Mouse (Mus musculus) brown adipose tissue, adult 24 weeks (tissue): Measurements from ENCODE around the gene Sv2b. TPM values are rescaled to one million over a fixed set of nuclear protein-coding genes. Genes with fewer than 3 reads are reported as not detected.

Experiments used
- H3K27ac ChIP-seq: fragments of 200-500 bp; replicated peaks from 2 replicates; pipeline ENCODE4 v1.5.1; 2012; ENCODE audit warnings: low read depth, mild to moderate bottlenecking, low read length
- H3K4me1 ChIP-seq: fragments of 200-500 bp; 2 replicates; pipeline ENCODE4 v1.6.1; 2012; ENCODE audit warnings: low read length, mixed read lengths; ENCODE audit not compliant: control insufficient read depth, insufficient read depth, insufficient read length
- H3K4me3 ChIP-seq: fragments of 200-500 bp; 2 replicates; pipeline ENCODE4 v1.5.1; 2012; ENCODE audit warnings: low read depth, mild to moderate bottlenecking, low read length, moderate library complexity; ENCODE audit not compliant: insufficient read depth
- polyA plus RNA-seq: library from polyadenylated mRNA; stranded (reverse); fragments of >200 nt; gene quantifications from 2 replicates; pipeline ENCODE4 v1.2.4, GENCODE M21; 2012; ENCODE audit not compliant: missing spikeins, insufficient read depth, insufficient read length

Sv2b gene
- polyA plus RNA-seq, 1 experiment: not detected

DNA sequence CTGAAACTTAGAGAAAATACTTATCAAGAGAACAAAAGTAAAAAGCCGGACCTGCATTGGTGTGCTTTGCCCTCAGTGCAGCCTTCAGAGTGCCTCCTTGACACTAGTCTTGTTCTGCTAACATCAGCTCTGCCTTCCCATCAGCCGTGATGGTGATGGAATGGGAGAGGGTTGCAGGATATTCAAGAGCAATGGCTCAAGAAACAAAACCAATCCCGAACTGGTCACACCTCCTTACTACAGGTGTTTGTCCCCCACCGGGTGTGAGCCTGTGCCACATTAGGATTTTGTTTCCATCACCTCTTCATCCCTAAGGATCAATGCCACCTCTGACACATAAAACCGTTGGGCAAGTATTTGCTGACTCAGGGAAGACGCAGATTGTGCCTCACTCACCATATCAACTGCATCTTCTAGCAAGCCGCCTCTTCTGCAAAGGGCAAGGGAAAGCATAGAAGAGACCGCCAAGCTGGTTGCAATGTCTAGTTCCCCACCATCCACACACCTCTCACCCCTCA lies 1.4 kb downstream of the Sv2b start:
- H3K4me3 ChIP-seq: no peak overlapping the region

GRCm38 (mm10) chr7:75305901-75306465 lies 3.1 kb downstream of the Sv2b start:
- Histone ChIP-seq H3K27ac (no peak overlapping the region), H3K4me1 (no peaks in the 10 kb centered on the region), H3K4me3 (no peak overlapping the region)

More for the DNA sequence above, 1.4 kb downstream of the Sv2b start:
- Histone ChIP-seq H3K4me1 (no peaks in the 10 kb centered on the region), H3K27ac (no peak overlapping the region)

- no peak overlapping the region for H3K4me3 ChIP-seq
Measured at GRCm38 (mm10) chr7:75302523-75303215, 6.4 kb downstream of the Sv2b start.

GRCm38 (mm10) chr7:75299245-75299644 lies 9.8 kb downstream of the Sv2b start:
- no peaks in the 10 kb centered on the region for H3K4me1 ChIP-seq
- H3K27ac ChIP-seq: no peak overlapping the region
- H3K4me3 ChIP-seq: no peak overlapping the region

More at GRCm38 (mm10) chr7:75302523-75303215, 6.4 kb downstream of the Sv2b start:
- no peak overlapping the region for H3K27ac ChIP-seq
- no peaks in the 10 kb centered on the region for H3K4me1 ChIP-seq

DNA sequence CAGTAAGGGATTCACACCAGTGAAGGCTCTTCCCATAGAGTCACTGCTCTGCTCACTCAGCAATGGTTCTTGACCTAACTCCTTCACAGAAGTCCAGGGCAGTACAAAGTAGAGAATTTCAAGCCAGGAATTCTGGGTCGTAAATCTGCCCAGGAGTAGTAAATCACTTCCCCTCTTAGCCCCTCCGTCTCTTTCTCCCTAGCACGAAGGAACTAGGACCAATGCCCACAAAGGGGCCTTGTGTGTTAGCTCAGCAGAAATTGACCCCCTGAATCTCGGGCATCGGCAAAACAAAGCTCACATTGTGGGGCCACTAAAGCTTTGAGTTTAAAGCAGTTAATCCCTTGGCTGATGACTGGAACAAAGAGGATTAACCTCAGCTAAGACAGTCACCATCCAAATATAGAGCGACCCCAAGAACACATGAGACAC lies 12.4 kb downstream of the Sv2b start:
- H3K4me3 ChIP-seq: no peak overlapping the region
- no peak overlapping the region for H3K27ac ChIP-seq
- no peaks in the 10 kb centered on the region for H3K4me1 ChIP-seq

DNA sequence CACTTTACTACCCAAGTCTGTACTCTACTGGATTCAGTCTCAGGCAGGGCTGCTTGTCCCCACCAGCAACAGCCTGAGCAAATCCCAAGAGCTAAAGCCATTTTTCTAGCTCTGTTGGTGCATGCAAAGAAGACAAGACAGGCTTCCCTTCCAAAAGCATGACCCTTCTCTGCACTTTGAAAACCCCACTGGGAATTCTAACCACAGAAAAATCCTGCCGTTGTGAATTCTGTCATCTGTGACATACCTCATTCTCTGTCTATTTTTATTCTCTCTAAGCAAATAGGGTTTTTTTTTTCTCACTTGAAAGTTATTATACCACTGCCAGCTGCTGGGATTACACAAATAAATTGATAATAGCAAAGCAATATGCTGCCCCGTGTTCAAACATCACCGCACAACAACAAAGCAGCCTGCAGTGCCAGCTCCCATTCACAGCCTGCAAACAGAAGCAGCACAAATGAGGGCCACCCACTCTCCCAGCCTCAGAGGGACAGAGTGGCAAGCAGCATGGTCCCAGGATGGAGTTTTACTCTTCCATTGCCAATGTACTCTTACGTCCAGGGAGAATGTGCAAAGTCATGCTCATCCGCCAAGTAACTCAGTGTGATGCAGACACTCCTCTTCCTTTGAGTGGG lies 13.7 kb downstream of the Sv2b start:
- no peak overlapping the region for H3K27ac ChIP-seq
- no peak overlapping the region for H3K4me3 ChIP-seq
- no peaks in the 10 kb centered on the region for H3K4me1 ChIP-seq

DNA sequence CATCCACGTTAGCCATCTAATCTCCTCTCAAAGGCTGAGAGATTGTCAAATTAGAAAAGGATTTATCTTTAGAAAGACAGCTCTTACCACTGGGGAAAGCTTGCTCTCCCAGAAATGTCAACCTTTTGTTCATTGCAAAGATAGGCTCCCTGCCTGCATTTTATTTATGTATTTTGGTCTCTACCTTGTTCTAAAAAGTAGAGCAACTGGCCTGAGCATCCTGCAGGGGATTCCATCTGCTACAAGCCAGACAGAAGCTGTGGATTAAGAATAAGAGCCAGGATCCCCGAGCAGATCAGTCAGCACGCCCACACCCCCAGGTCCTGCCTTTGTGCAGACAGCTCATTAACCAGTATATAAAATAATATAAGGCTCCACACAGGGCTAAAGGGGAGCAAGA lies 16.8 kb downstream of the Sv2b start:
- Histone ChIP-seq H3K4me3 (no peak overlapping the region), H3K27ac (no peak overlapping the region), H3K4me1 (no peaks in the 10 kb centered on the region)

DNA sequence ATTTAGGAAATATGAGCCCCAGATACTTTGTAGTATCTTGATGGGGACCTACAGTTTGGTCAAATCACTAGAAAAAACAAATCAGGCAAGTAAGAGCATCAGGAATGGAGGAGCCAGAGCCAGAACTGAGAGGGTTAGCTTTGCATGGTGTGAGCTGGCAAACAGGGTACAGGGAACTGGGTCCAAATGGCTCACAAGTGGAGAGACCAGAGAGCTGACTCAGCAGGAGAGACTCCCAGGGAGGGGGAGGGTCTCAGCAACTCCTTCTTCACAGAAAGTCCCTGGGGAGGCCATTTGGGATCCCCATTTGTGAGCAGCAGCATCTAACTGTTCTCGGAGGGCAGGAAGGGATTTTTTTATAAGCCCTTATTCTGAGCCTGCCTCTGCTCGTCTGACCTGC lies 18.5 kb downstream of the Sv2b start:
- H3K4me3 ChIP-seq: no peak overlapping the region
- no peaks in the 10 kb centered on the region for H3K4me1 ChIP-seq

DNA sequence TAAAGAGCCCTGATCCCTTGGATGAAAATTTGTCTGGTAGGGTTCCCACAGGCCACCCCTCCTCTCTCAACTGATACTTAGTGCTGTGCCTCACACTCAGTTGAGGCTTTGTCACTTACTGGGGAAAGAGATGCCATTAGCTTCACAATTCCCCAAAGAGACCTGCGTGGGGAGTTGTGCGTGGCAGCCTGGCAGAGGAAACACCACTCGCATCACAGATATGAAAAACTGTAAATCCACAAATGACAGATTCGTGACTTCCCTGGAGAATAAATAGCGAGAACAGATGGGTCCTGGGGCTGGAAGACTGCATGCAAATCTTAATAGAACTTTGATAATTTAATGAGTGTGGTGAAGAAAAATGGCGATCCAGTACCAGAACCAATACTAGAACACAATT lies 21.8 kb downstream of the Sv2b start:
- H3K4me3 ChIP-seq: no peak overlapping the region
- no peak overlapping the region for H3K27ac ChIP-seq

More for the DNA sequence above, 18.5 kb downstream of the Sv2b start:
- no peak overlapping the region for H3K27ac ChIP-seq

DNA sequence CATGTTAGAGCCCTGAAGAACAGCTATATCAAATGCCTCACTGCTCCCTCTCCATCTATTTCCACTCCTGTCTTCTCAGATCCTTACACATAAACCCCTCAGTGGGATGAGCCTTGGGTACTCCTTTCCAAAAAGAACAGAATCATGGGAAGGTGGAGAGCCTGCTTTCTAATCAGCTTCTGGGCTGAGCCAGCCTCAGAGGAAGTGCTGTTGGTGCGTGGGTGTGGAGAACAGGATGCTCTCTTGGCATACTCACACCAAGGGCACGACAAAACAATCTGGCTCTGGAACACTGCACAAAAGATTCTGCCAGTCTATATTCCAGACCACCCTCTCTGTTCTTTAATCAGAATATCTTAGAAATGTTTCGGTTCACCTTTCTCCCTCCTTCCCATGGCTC lies 26.1 kb downstream of the Sv2b start:
- Histone ChIP-seq H3K4me3 (no peak overlapping the region), H3K27ac (no peak overlapping the region), H3K4me1 (no peaks in the 10 kb centered on the region)

More for the DNA sequence above, 21.8 kb downstream of the Sv2b start:
- no peaks in the 10 kb centered on the region for H3K4me1 ChIP-seq

- H3K4me1 ChIP-seq: no peaks in the 10 kb centered on the region
- H3K4me3 ChIP-seq: no peak overlapping the region
- H3K27ac ChIP-seq: no peak overlapping the region
Measured at GRCm38 (mm10) chr7:75282080-75282650, 26.9 kb downstream of the Sv2b start.

DNA sequence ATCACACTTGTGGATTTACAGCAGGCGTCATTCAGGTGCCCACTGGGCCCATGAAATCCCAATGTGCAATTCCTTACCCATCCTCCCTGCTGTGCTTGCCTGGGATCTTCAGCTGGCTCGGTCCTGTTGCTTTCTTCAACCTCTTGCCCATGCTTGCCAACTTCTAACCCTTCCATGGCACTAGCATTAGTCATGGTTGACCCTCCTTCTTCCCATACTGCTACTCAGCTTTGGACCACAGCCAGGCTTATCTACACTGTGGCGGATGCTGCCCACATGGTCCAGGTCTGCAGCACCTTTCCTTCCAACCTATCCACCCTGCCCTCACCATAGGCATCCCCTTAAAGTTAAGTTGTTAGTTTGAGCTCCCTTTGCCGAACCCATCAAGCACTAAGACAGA lies 28.0 kb downstream of the Sv2b start:
- Histone ChIP-seq H3K27ac (no peak overlapping the region), H3K4me3 (no peak overlapping the region), H3K4me1 (no peaks in the 10 kb centered on the region)

- no peaks in the 10 kb centered on the region for H3K4me1 ChIP-seq
- H3K27ac ChIP-seq: no peak overlapping the region
- no peak overlapping the region for H3K4me3 ChIP-seq
Measured at GRCm38 (mm10) chr7:75277847-75278246, 31.2 kb downstream of the Sv2b start.

DNA sequence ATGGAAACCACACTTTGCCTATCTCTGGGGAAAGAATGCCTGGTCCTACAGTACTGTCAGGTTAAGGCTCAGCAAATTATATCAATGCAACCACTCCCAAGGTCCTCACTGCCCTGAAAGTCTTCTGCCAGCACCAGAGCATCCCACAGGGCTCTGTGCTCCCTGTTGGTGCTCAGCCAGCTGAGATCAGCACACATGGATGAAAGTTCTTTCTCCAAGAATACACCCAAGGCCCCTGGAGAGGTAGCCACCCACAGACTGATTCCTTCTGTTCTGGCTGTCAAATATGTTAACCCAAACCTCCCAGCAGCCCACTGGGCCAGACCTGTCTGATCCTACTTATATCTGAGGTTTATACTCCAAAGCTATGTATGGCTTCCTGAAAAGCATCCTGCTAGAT lies 32.3 kb downstream of the Sv2b start:
- Histone ChIP-seq H3K4me3 (no peak overlapping the region), H3K4me1 (no peaks in the 10 kb centered on the region), H3K27ac (no peak overlapping the region)

- no peaks in the 10 kb centered on the region for H3K4me1 ChIP-seq
- no peak overlapping the region for H3K4me3 ChIP-seq
- no peak overlapping the region for H3K27ac ChIP-seq
Measured at GRCm38 (mm10) chr7:75274518-75274917, 34.5 kb downstream of the Sv2b start.
